Mouse (Mus musculus) monocyte, adult 5-6 weeks (primary cell): ENCODE measurements around the gene Cdyl. TPM values are rescaled to one million over a fixed set of nuclear protein-coding genes. Genes with fewer than 3 reads are reported as not detected.
A peak's percentile ranks its signal among the peaks of the same experiment; 100 is the strongest.

ENCODE experiments used
- ATAC-seq: fragments of 153-309, 156-312 bp; replicated peaks from 2 replicates; pipeline ENCODE4 v1.8.0; 2017; ENCODE audit warnings: mild to moderate bottlenecking; ENCODE audit not compliant: low TSS enrichment, insufficient number of reproducible peaks, severe bottlenecking, poor library complexity, low FRiP score
- total RNA-seq: library from RNA; stranded (forward); fragments of 200-1000, 200-491, 200-594 nt; gene quantifications from 3 replicates; pipeline ENCODE4 v1.2.3, GENCODE M21; 2017

Cdyl gene
- total RNA-seq, 1 experiment from 2014 or later = 29.5 TPM

DNA sequence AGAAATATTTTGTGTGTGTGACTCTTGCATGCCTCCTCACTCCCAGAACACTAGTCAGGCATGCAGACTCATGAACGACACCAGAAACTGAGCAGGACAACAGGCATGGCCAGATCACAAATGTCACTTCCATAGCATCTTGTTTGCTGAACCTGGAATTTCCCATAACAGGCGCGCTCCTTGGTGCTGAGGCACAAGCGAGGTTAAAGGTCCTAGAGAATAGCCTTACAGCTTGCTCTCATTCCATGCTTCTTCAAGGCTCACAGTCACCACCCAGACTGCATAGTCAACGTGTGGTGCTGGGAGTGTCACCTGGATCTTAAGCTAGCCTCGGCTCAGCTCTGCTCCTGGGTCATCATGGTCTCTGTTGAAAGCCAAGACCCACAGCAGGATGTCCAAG, 19.1 kb downstream of the Cdyl start:
- ATAC-seq = no peak

DNA sequence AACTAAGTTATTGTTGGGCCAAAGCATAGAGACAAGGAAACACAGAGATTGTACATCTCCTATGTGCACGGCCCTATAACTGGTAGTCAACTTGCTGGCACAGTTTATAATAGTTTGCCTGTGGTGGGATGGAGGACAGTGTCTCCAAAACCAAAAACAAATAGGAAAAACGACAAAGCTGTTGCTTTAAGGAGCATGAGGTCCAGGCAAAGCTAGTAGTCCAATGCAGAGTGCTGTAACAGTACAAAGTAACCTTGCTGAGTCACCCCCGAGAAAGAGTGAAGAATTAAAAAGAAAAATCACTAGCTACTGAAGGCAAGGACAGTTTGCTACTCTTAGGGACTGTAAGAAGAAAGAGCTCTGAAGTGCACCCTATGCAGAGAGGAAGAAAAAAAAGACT, 21.7 kb downstream of the Cdyl start:
- no peak for ATAC-seq

DNA sequence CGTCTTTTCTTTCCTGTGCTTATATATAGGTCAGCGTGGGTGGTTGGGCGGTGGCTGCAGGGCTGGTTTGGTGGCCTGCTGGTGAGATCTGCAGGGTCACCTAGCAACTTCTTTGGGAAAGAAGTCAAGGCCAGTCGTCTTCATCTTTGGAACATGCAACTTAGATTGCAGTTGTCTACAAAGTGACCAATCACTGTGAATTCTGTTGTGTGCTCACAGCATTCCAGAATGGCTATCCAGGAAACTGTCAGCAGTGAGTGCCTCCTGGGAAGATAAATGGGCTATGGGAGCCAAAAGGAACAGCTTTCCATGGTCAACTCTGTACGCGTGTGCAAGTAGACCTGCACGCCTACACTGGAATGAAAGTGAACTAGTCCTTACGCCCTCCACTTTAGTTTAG, 26.6 kb downstream of the Cdyl start:
- no peak for ATAC-seq

DNA sequence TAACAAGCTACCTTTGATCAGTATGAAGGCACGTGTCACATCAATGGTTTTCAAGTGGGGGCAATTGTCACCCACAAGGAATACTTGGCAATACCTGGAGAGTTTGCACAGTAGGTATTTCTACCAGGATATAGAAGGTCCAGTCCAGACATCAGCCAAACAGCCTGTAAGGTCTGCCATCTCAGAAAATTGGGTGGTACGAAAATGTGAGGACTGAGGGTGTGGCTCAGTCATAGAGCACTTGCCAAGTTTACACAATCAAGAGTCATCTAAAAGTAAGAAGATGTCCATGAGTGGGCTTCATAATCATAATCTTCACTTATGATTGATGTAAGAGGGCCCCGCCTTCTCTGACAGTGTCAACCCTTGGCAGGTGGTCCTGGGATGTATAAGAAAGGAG, 29.9 kb downstream of the Cdyl start:
- ATAC-seq = no peak

DNA sequence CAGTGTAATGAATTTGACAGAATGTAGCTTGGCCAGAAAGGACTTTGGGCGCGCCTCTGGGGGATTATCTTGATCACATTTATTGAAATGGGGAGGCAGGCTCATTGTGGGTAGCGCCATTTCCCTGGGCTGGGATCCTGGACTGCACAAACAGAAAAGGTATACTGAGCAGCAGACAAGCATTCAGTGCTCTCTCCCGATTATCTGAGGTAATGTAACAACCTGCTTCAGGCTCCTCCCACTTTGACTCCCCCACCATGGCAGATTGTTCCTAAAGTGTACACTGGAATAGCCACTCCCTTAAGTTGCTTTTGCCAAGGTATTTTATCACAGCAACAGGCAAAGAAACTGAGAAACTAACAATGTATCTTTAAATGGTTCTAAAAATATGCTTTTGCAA, 58.0 kb downstream of the Cdyl start:
- no peak for ATAC-seq

DNA sequence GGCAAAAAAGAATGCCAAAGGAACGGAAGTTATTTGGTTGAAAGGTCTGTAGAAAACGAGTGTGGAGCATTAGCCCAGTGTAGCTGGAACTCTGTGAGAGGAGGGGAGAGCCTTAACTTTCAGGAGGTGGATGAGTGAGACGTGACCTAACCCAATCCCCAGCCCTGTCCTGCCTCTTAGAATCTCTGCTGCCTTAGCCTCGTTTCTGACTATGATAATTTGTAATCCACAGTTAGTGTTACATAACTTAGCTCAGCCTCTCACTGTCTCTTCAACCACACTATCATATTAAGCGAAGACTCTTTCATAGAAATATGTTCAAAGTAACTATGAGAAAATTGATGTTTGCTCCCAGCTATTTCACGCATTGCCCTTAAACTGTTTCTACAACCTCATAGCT, 59.9 kb downstream of the Cdyl start:
- ATAC-seq = no peak

DNA sequence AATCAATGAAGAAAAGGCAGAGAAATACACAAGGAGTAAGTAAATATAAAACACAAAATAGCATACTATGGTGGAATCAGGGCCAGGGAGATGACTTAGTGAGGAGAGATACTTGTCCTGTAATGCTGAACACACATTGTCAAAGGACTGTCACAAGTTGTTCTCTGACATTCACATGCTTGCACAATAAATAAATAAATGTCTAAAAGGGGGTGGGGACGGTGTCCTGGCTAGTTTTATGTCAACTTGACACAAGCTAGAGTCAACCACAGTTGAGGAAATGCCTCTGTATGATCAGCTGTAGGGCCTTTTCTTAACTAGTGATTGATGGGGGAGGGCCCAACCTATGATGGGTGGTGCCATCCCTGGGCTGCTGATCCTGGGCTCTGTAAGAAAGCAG, 63.4 kb downstream of the Cdyl start:
- ATAC-seq = no peak

DNA sequence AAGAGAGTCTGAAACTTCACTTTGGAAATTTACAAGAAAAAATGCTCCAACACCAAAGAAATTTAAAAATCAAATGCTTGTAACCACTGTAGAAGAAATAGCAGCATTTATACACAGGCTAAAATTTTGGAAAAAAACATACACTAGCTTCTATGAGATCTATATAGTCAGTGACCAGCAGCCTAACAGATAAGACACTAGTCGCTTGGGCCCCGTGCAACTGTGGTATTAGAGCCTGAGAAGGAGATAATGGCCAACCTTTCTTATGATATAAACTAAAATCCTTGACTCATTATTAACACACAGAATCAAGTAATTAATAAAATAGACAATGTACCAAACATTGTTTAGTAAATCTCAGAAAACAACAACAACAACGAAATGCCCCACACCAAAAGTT, 66.4 kb downstream of the Cdyl start:
- no peak for ATAC-seq

DNA sequence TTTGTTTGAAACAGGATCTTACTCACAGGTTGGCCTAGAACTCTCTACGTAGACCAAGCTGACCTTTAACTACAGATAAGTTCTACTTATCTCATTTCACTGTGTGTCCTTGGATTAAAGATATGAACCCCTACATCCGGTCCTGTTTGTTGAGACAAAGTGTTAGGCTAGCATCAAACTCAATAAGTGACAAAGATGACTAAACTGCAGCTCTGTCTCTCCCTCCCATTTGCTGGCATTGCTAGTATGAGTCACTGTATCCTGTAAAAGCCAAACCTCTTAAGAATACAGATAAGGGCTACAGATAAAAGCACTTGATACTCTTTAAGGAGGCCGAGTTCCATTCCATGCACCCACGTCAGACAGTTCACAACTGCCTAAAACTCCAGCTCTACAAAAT, 72.5 kb downstream of the Cdyl start:
- ATAC-seq = no peak

DNA sequence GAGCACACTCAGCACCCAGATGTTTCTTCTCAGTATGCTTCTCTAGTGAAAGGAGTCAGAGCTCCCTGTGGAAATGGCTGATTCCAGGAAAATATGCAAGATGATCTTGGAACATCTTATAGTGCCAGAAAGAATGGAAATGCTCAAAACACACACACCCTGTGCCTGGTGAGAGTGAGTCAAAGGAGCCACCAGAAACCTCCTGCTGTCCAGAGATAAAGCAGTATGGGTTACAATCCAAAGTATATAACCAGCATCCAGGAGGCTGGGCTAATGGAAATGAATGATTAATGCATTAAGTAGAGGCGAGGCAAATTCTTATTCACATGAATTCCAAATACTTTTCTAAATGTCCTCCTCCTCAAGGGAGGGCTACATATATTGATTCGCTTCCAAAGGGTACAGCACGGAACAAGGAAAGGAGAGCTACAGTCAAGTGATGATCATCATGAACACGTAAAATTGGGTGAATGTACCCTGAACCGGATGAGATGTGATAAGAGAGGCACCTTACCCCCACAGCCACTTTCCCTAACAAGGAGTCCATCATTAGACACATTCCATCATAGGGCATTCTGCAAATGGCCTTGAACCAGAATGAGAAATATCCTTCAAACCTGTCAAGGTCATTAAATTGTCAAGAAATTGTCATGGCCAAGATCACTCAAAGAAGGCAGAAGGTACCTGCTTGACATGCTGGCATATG, 73.4 kb downstream of the Cdyl start:
- ATAC-seq = no peak

DNA sequence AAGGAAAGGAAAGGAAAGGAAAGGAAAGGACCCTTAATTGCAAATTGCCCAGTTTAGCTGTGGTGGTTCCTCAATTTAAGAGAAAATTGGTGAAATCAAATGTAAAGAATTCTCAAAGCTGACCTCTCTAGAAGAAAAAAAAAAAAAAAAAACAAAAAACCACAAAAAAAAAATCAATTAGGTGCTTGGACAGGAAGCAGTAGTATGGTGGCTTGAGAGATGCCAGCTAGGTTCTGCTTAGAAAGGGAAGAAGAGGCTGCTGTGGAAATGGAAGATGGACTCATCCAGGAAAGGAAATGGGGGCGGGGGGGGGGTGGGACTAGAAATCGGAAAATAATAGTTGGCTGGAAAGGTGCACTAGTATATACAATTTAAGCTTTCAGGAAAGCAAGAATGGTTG, 77.9 kb downstream of the Cdyl start:
- ATAC-seq = no peak

DNA sequence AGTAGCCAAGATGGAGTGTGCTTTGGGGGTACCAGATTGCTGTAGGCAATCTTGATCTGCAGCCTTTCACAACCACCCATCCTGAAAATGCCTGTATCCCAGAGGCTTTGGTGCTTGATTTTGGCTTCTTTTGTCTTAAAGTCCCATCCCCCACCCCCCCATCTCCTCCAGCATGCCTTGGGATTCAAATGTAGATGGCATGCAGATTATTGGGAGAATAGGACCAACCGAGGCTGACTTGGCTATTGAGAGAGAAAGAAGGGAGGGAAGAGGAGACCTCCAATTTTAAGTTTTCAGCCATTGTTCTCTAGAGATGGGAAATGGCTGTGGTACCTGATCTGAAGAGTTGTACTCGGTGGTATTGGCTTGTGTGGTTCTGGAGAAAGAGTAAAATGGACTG, 78.6 kb downstream of the Cdyl start:
- no peak for ATAC-seq

DNA sequence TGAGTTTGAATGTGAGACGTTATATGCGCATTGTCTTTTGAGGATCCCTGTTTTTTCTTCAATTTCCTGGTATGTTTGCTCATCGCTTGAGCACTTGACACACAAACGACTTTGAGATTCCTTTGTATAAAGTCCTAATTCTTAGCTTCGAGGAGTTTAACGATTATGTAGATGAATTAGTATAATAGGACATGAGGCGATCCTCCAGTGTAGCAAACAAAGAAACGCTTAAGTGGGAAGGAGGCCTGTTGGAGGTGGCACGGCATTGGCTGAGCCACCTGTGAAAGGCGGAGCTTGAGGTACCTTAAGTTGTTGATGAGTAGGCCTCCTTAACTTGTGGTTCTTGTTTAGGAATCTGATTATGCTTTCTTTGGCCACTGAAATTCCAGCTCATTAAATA, 79.8 kb downstream of the Cdyl start:
- ATAC-seq = no peak

DNA sequence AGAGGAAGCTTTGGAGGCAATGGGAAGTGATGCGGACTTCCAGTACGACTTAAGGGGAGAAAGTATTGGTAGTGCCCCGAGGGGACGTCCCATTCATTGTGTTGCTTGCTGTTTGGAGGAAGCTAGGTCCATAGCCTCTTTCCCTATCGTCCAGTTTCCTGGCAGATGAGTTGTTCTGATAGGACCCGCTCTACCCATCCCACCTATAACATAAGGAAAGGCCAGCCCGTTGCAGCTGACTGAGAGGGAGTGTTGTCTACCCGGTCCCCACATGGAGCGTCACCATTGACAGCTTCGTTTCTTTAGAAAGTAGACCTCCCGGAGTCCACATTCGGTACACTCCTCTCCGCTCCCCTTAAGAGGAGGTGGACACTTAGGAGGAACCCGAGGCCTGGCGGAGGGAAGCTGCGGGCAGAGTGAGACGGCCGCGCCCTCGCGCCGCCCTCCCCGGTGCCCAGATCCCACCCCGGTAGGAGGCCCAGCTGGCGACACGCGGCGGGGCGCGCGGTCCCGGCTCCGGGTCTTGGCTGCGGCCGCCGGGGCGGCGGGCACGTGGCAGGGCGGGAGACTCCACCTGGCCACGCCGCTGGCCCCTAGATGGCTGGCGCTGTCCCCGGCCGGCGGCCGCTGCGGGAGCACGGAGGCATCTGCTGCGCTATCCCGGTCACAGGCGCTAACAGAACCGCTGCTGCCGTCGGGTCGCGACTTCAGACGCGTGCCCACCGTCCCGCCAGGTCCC, 80.8 kb downstream of the Cdyl start:
- peak; percentile 62; the same call in 1 of the 2 replicates for ATAC-seq

DNA sequence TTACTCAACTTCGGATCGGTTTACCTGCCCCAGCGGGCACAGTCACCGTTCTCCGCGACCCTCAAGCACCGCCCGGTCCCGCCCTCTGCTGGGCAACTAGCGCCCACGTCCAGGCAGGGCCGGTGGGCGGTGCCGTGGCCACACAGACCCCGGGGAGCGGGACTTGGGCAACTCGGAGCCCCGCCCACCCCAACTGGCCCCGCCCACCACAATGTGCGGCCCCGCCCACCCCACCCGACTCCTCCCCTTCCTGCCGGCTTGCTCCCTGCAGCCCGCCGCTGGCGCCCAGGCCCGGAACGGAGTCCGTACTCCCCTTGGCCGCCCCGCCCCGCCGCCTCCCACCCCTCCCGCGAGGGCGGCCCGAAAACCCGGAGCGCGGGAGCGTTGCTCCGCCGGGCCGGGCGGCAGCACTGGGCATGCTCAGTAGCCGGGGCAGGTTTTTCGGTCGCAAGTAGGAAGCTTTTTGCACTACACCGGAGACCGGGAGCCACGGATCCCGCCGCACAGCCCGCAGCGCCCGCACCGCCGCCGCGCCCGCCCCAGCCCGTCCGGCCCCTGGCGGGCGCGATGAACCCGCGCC, 81.5 kb downstream of the Cdyl start:
- peak; percentile 69 for ATAC-seq

DNA sequence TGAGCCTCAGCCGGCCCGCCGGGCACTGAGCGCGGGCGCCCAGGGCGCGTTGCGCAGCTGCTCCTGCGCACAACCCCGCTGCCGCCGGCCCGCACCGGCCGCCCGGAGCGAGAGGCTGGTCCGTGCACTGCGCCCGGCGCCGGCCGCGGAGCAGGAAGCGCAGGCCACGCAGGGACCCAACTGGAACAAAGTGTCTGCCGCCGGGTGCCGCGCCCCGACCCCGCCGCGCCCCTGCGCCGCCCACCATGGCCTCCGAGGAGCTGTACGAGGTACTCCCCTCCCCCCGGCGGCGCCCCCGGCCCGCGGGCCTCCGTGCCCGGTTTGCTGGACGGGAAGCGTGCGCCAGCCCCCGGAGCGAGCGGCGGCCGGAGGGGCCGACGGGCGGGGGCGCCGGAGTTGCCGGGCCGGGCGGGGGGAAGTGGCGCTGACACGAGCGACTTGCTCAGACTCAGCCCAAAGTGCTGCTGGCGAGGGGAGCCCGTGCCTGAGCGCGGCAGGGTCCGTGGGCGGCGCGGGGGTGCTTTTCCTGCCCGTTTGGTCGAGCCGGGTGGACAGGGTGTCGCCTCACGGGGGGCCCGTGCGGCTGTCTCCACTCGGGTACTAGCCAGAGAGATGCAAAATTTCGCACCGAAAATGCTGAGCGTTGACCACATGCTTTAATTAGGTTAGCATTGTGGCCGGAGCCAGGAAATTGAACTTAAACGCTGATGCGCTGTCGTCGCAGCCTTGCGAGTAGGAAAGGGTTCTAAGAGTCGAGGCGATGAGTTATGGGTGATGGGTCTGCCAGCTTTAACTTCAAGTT, 82.2 kb downstream of the Cdyl start:
- ATAC-seq = no peak

DNA sequence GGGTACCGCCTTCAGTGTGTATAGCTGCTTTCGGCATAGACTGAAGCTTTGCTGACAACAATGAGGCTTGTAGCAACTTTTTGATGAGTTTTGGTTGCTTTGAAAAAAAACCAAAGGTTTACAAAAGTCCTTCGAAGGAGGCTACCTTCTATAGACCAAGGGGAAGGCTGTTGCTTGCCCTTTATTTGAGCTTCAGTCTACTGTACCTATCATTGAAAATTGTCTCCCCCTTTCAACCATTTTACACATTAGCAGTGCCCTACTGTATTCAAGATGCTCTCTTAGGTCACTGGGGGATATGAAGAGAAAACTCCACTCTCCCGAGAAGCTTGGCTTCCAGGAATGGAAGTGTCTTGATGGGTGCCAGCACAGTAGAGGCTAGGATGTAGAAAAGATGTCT, 83.1 kb downstream of the Cdyl start:
- ATAC-seq = no peak

DNA sequence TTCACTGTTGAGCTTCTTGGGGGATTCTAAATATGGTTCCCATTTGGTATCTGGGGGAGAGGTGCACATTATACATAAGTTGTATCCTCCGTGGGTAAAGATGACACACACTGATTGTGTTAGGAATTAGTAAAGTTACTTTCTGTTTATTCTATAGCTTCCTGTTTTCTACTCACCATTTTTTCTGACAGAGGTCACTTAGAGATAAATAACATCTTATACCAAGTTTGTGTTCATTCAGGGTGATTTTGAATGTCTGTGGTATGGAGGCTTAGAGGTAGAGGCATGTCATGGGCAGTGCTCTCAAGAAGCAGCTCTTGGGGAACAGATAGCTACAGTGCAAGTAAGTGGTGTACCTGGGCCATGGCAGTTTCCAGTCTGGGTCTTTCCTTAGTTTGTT, 83.6 kb downstream of the Cdyl start:
- ATAC-seq = no peak

DNA sequence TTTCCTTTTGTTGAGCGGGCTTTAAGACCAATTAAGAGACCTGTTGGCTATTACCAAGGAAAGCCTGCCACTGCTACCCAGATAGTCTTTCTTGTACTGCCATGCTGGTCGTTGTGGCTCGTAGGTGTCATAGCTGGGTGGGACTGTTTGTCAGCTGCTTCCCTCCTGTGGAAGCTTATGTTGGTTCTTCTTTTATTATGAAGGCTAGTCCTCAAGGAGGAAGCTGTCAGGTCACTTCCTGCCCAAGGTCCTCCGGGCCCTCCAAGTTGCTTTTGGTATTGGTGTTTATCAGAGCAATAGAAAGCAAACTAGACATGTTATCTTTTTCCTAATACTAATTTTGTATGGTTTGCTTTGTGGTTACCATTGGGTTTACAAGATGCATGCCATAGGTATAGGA, 89.6 kb downstream of the Cdyl start:
- peak; percentile 95 for ATAC-seq
